Mouse (Mus musculus) naive thymus-derived CD4-positive, alpha-beta T cell, adult 2 months (primary cell): ENCODE measurements around the gene Wnt5b.
A peak's percentile ranks its signal among the peaks of the same experiment; 100 is the strongest.

ENCODE experiments used
- DNase-seq: peaks from one replicate; pipeline ENCODE4 v3.0.0-alpha.2; 2011; ENCODE audit warnings: low read depth

Wnt5b gene

DNA sequence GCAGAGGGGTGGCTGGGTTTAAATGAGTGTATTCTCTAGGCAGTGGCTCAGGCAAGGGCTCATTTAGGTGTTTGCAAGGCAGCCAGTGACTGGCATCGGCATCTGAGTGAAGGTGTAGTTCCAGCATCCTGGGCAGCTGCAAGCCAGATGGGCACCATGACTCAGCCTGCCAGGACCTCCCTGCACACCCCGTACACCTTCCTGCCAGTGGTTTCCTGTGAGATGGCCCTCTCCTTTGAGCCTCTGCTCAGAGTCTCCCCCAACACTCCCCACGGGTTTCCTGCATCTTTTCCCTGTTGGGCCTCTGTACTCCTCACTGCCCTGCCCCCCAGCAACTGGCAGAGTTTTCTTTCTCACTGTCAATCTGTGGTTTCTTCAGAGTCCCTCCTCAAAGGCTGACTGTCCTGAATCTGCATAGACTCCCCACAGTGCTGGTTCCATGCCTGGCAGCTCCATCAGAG is 22.2 kb downstream of the Wnt5b start:
- DNase-seq, result peak; percentile 50

DNA sequence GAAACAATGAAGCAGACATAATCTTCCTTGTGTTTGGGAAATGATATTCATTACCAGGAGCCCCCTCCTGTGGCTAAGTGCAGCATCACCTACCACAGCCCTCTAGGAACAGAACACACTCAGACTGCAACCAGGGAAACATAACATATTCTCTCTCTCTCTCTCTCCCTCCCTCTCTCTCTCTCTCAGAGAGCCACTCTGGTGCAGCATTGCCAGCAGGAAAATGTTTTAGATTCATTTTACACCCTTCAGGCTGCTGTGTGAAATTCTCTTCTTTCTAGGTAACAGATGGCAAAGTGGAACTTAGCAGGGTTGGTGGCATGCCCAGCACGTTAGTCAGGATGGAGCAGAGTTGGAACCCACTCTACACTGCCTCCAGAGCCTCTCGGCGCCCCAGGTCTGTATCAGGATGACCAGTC is 22.7 kb downstream of the Wnt5b start:
- peak; percentile 57 for DNase-seq

DNA sequence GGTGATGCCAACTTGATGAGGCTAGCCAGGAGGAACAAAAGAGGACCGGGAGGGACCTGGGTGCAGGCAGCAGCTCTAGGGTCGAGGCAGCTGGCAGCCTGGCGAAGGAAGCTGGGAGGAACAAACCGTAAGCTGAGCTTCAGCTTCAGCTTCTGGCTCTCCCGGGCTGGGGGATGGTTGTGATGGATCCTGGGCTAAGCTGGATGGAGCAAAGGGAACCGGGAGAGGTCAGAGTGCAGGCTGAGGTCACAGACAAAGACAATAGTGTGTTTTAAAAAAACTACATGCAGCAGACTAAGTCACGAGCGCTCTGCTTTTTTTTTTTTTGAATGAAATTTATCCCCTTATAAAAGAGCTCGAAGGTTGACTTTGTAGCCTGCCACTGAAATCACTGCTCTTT is 23.4 kb downstream of the Wnt5b start:
- no peak for DNase-seq

DNA sequence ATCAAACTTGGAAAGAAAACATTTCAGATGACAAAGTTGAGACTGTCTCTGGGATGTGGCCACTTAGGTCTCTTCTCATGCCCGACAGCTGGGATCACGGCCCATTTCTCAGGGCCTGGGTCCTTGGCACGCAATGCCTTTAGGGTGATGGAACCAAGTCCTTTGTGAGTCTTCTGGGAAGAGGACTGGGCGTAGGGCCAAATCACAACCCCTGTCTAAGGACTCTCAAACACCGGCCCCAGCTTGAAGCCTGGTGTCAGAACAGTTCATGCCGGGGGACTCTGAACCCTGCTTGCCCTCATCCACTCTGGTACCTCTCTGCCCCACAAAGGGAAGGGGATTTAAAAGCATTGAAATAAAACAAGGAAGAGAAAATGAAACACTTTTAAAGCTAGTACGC is 30.1 kb downstream of the Wnt5b start:
- DNase-seq, result no peak

DNA sequence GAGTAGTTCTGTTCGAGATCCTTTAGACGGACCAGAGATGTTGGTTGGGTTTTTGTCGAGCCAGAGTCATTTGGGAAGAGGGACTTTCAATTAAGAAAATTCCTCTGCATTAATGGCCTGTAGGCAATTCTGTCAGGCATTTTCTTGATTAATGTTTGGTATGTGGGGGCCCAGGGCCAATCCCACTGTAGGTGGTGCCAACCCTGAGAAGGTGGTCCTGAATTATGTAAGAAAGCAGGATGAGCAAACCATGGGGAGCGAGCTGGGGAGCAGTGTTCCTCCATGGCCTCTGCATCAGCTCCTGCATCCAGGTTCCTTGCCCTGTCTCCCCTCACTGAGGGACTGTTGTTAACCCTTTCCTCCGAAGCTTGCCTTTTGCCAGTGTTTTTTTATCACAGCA is 30.7 kb downstream of the Wnt5b start:
- DNase-seq, result no peak

DNA sequence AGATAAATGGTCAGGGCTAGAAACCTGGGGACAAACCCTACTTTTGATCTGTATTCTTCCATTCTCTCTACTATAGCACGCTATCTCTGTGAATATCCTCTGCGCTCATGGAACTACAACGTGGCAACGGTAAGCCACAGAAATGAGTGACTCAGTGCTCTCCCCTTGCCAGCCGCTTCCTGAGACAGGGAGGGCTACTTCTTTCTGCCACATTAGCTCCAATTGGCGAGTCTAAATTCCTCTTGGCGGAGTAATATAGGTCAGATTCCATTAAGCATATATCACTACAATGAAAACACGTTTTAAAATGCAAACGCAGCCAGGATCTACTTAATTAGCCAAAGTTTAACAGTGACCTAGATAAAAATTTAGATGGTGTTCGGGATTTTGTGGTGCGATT is 31.4 kb downstream of the Wnt5b start:
- no peak for DNase-seq

DNA sequence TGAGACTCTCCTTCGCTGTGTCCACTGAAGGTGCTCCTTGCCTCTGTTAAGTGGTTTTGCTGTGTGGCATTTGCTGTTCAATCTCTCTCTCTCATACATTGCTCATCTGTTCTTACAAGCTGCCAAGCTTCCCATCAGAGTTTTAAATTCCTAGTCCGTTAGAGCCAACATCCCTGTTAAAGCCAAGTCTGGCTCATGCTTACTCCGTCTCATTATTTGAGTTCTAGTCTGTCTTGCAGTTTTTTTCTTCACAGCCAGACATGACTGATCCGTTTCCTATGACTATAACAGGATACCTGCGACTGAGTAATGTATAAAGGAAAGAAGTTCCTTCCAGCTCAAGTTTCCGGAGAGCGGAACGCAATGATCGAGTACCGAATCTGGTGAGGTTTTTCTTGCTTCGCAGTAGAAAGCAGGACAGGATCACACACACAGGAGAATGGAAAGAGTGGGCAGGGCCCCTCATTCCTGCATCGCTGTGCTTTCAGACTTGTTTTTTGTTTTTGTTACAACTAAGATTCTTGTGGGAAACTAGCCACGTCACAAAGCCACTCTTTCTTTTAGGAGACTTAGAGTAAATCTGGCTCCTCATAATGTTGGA is 34.6 kb downstream of the Wnt5b start:
- DNase-seq, result peak; percentile 57

DNA sequence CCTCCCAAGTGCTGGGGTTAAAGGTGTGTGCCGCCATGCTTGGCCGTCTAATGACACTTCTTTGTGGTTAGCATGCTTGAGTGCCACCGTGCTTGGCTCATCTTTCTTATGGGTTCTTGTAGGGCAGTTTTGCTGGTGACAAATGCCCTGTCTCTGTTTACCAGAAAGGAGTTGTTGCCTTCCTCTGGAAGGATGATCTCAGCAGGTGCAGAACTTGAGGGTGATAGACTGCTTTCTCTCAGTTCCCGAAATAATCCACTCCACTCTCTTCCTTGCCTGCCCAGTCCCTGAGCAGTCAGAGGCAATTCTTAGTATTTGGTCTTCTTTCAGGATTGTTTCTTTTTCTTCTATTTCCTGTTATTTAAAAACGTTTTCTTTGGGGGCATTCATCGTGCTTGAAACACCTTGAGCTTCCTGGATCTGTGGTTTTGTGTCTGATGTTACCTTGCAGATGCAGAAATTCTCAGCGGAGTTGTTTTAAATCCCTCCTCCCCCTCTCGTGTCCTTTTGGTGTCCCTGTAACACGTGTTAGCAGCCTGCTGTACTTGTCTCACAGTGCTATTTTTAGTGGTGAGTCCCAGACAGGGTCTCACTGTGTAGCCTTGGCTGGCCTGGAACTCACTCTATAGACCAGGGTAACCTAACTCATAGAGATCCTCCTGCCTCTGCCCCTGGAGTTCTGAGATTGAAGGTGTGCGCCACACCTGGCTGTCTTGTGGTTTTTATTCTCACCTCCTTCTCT is 35.3 kb downstream of the Wnt5b start:
- peak; percentile 79 for DNase-seq

DNA sequence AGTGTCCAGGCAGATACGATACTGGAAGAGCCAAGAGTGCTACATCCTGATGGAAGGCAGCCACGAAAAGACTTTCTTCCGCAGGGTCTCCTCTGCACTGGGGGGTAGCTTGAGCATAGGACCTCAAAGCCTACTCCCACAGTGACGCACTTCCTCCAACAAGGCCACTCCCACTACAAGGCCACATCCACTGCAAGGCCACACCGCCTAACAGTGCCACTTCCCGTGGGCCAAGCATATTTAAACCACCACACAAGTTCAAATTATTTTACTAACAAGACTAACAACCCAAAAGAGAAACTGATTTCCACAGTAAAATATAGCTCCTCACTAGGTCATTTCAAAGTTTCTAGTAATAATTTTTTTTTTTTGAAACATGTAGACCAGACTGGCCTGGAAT is 35.9 kb downstream of the Wnt5b start:
- DNase-seq, result peak; percentile 56

DNA sequence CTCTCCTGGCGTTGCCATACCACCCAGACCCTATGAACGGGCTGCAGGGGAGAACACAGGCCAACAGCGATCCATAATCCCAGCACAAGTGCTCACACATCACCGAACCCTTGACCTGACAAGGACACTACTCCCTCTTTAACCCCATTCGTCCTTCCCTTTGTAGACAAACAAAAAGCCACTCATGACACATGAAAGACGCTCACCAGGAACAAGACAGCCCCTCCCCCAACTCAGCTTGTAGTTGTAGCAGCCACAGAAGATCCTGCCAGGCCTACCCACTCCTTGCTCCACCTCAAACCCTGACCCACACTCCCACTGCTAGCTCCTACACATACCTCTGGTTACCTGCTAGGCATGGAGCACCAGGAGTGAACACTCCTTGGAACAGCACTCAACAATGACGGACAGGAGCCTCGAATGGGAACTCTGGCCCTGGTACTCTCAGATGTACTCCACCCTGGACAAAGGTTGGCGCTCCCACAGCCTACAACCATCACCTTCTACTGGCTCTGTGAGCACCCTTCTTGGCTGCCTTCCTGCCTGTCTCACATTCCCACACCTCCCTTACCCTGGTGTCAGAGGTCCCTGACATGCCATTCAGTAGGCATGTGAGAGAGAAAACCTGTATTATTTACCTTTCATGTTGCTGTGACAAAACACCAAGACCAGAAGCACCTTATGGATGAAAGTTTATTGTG is 38.5 kb downstream of the Wnt5b start:
- peak; percentile 64 for DNase-seq

DNA sequence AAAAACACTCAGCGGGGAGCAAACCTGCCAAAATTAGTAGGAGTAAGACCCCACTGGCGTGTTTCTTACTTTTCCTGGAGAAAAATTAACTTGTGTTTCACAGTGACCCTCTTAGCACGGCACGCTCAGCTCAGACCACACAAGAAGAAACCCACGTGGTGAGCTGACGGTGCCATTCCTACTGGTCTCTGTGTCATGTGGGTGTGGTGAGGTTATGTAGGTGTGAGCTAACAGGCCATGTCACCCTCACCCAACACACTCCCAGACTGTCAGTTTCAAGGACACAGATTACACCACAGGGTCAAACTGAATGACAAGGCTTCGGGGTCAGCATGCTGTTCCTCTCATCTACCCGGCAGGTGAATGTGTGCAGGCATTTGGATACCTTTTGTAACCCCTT is 39.4 kb downstream of the Wnt5b start:
- DNase-seq, result no peak

DNA sequence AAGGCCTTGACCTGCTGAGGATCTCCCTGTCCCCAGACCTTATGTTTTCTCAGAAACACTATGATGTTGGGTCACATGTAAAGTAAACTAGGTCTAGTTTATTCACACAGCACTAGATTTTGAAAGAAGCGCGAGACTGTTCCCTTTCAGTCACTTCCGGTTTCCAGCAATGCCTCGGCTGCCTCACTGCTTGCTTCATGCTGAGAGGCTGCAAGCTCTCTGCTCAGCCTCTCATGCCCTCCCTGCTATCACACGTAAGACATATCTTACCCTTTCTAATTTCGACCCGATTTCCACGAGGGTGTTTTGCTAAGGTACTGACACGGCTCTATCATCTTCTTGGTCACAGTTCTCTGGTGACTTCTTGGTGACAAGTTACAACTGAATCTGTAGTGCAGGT is 42.1 kb downstream of the Wnt5b start:
- DNase-seq, result peak; percentile 78

DNA sequence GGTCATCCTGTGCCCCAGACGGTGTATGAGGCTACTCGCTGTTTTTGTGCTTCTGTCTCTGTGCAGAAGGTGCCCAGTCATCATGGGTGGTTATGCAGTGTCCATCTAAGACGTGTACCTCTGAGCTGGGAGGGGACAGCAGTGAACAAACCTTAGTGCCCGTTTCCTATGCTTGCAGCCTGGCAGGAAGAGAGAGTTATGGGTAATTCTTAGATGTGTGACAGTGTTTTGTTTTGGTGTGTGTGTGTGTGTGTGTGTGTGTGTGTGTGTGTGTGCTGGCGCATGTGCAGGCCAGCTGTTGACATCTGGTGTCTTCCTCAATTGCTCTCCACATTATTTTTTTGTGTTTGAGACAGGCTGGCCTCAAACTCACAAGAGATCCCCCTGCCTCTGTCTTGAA is 44.1 kb downstream of the Wnt5b start:
- DNase-seq, result peak; percentile 78

DNA sequence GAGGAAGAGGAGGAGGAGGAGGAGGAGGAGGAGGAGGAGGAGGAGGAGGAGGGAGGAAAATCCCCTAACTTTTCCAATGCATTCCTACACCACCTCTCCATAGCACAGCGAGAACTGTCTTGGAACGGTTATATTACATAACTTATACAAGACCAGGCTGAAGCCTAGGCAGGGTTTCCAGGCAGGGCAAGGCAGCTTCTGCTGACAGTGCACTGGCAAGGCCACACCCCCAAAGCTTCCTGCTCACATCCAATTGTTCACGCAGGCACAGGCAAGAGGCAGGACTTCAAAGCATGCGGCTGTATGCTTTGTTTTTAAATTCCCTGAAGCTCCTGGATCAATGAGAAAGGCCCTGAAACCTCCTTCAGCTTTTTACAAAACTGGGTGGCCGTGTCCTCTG is 44.9 kb downstream of the Wnt5b start:
- peak; percentile 82 for DNase-seq

DNA sequence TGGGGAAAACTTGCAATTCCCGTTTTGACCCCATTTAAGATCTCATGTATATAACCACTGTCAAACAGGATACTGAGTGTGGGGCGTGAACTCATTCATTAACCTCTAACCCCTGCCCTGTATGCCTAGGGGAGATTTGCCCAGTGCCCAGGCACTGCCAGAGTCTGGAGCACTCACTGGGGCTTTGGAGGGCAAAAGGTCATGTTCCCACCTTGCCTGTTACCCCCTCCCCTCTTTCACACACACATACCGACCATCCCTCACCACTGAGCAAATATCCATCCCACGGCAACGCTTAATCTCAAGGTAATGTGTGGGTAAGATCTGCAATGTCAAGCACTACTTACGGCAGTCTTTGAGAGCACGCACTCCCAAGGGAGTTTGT is 51.5 kb downstream of the Wnt5b start:
- no peak for DNase-seq

DNA sequence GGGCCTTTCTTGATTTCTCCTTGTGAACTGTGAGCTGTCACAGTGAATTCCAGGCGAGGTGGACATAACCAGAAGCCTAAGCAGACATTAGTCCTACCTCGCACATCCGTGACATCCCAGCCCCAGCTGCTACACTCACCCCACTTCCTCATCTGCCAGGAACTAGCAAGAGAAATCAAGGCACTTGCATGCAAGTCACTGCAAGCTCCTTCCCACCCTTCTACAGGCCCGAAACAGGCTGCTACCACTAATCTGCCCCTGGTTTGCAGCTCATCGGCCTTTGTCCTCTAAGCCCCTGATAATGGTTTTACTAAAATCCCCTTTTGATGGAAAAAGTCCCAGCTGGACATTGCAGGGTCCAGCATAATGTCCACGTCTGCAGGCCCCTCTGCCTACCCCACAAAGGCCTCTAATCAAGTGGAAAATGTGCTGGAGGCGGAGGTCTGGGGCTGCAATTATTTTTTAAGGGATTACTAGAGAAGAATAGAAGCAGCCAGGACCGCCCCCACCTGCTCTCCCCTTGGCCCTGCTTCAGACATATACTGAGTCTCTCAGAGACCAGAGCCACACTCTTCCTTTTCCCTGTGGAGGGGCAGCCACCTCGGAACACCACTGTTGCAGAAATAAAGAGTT is 52.0 kb downstream of the Wnt5b start:
- no peak for DNase-seq

DNA sequence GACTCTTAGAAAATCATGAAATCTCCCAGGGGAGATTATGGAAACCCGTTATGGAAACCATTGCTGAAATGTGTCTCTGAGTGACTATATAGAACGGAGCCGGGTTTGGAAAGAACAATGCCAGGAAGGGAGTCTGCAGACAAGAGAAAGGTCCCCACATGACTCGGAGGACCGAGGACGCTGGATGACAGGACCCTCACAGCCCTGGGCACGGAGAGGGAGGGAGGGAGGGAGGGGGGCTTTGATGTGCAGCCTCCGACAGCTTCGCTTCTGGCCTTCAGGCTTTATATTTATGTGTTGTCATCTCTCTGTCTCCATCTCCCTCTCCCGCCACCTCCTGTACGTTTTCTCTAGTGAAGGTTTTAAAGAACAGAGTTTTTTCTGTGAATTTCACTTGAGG is 53.1 kb downstream of the Wnt5b start:
- DNase-seq, result no peak

DNA sequence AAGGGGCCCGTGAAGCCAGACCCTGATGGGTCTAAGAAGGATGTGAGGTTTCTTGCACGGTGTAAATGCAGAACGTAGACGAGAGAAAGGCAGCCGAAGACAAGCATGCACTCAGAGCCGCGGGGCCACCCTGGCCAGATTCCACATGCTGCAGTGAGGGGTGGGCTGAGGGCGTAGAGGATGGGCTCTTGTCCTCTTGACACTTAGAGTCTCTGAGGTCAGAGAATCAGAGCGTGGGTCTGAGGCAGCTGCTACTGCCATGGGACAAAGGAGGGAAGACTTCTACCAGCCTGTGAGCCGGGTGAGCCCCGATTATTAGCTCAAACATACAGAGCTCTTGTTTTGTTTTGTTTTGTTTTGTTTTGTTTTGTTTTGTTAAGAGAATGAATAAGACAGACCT is 53.6 kb downstream of the Wnt5b start:
- no peak for DNase-seq

DNA sequence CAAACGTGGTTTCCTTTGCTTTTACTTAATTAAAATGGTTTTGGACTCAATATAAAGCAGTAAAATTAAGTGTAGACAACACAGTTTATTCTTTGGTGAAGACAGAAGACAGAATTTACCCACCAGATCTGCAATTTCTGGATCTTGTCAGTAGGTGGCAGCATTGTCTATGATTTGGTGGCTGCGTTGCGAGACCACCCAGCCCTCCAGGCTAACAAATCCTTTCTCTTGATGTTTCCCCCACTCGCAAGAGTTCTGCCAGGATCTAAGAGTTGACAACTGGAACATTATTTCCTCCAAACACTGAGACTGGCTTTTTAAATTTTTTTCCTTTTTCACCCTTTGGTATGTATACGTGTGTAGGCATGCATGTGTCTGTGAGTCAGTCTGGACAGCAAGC is 54.4 kb downstream of the Wnt5b start:
- peak; percentile 77 for DNase-seq

DNA sequence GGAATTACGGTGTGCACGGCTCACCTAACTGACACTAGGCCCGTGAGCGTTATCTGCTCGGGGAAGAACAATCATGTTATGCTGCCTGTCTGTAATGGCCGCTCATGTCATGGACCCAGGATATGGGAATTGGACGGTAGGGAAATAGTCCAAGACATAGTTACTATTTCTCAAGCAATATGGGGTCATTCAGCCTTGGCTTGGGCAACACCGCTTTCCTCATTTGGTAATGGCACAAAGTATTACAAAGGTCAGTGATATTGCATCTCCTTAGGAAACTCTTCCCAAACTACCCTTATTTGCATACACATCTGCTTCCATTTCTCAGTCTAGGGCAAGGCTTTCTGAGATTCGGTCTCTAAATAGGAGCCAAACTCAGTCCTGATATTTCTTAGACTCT is 56.5 kb downstream of the Wnt5b start:
- no peak for DNase-seq

DNA sequence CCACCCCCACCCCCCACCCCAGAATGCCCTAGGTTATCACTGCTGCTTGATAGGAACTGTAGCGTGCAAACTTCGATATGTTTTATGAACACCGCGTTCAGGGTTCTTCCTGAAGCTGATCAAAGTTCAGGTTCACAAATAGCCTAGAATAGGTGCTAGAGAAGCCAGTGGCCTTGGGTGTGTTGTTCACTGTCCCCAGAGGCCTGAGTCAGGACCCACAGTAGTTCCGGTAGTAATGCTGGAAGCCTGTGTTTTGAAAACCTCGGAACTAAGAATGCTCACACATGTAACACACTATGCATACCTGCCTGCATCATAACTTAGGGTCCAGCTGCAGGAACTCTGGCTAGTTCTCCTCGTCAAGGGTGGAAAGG is 57.1 kb downstream of the Wnt5b start:
- DNase-seq, result no peak

DNA sequence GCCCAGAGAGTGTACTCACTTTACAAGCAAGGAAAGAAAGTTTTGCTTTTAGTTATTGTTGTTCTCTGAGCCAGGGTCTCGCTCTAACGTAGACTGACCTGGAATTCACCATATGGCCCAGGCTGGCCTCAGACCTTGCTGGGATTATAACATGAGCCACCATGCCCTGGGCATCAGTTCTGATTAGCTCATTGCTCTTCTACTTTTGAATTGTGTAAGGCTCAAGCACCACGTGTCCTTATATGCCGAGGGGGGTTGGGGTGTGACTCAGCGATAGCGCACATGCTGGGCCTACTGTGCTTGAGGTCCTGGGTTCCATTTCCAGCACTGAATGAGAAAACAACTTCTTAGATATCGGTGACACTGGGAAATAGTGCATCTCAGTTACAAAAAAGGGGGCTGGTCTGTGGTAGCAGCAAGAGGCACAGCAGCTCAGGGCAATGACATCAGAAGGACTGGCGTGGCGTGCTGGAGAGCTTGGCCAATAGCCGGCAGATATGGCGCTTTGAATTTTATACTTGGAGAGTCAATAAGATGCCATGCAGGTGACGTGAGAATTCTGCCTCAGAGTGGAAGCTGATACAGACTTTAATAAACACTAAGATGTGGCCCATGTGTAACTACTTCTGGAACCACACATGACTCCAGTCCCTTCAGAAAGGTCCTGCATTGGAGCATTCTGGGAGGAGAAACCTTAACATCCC is 57.6 kb downstream of the Wnt5b start:
- DNase-seq, result no peak
